14 mouse cellular contexts compared by ENCODE assay signal in the genomic region with DNA sequence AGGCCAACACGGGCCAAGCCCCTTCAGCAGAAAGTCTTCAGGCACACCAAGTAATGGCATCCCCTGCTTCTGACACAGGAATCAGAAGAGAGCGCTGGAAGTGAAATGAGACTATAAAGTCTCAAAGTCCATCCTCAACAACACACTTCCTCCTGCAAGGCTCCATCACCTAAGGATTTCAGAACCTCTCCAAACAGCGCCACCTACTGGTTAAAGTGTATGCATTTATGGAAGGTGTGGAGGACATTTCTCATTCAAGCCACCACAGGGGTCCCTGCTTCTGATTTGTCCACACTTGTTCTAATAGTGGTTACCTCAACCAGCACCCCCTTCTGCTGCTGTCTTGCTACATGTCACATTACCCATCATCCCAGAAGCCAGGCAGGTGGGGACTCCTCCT. TPM values are rescaled to one million over a fixed set of nuclear protein-coding genes. Genes with fewer than 3 reads are reported as not detected.
DNase-seq lines count a peak whose midpoint lies in the region; ATAC-seq and TF ChIP-seq lines count a peak whose summit lies in the region.
"Had no signal": no experiment of that assay in that cellular context is flagged by ENCODE, and none has a peak within 500 bp of the region (broad histone marks: within the 10 kb centered on the region; RNA-seq: fewer than 3 reads in every experiment).

No protein-coding gene starts in this region.

- TF ChIP-seq EP300 in heart, adult 2 months (IDR thresholded peaks at IDR 0.05; ENCODE audit: insufficient read depth, low read depth, low read length) = no peak
- no peak for TF ChIP-seq EP300 in stomach, postnatal 0 days (optimal IDR thresholded peaks at IDR 0.05)

- no peak overlapping the region for H3K9ac ChIP-seq in heart, adult 2 months (ENCODE audit: low read depth, low read length)
- H3K9ac ChIP-seq in midbrain, embryonic 11.5 days (ENCODE audit: low read length) = no peak overlapping the region
- no peak overlapping the region for H3K9ac ChIP-seq in midbrain, embryonic 13.5 days (replicated peaks)
- H3K9ac ChIP-seq in stomach, postnatal 0 days (ENCODE audit: low read length) = no peak overlapping the region
- H3K9ac ChIP-seq in heart, embryonic 11.5 days (ENCODE audit: low read depth, low read length) = no peak overlapping the region
- H3K9ac ChIP-seq: limb, embryonic 12.5 days had no signal

- intact Hi-C loops in heart, adult 2 months (cut with DNase I) = no loop called here
- intact Hi-C loops in heart, postnatal 36 days (cut with DNase I) = no loop called here

- no peak for ATAC-seq in midbrain, embryonic 11.5 days (ENCODE audit: low FRiP score)
- ATAC-seq in midbrain, embryonic 13.5 days = no peak
- no peak for ATAC-seq in stomach, postnatal 0 days (ENCODE audit: low FRiP score, low TSS enrichment)
- ATAC-seq in heart, embryonic 11.5 days (replicated peaks; ENCODE audit: insufficient number of reproducible peaks, low FRiP score, low TSS enrichment) = no peak

- H3K36me3 ChIP-seq in heart, adult 2 months (ENCODE audit: control insufficient read depth, insufficient read depth, low read length) = no peaks in the 10 kb centered on the region
- H3K36me3 ChIP-seq in midbrain, embryonic 11.5 days (ENCODE audit: control insufficient read depth, insufficient read depth, low read length) = no peaks in the 10 kb centered on the region
- no peaks in the 10 kb centered on the region for H3K36me3 ChIP-seq in midbrain, embryonic 13.5 days
- H3K36me3 ChIP-seq in stomach, postnatal 0 days (ENCODE audit: control insufficient read depth, insufficient read depth, low read length) = no peaks in the 10 kb centered on the region
- no peaks in the 10 kb centered on the region for H3K36me3 ChIP-seq in heart, embryonic 11.5 days (ENCODE audit: control insufficient read depth, insufficient read depth, low read length)
- H3K36me3 ChIP-seq: limb, embryonic 12.5 days had no signal

- no peak overlapping the region for H3K4me3 ChIP-seq in heart, adult 2 months
- no peak overlapping the region for H3K4me3 ChIP-seq in midbrain, embryonic 11.5 days (ENCODE audit: low read depth, low read length)
- H3K4me3 ChIP-seq in midbrain, embryonic 13.5 days (replicated peaks) = no peak overlapping the region
- no peak overlapping the region for H3K4me3 ChIP-seq in stomach, postnatal 0 days (ENCODE audit: low read depth, low read length)
- H3K4me3 ChIP-seq in heart, embryonic 11.5 days (ENCODE audit: low read depth, low read length) = no peak overlapping the region
- H3K4me3 ChIP-seq: limb, embryonic 12.5 days had no signal

- WGBS in heart, adult 2 months = 66% methylated on average over 3 of the region's 3 CpGs
- WGBS in midbrain, embryonic 11.5 days = 70% methylated on average over 3 of the region's 3 CpGs
- 64% methylated on average over 3 of the region's 3 CpGs for WGBS in midbrain, embryonic 13.5 days
- WGBS in stomach, postnatal 0 days = 55% methylated on average over 3 of the region's 3 CpGs
- WGBS in heart, embryonic 11.5 days (ENCODE audit: insufficient replicate concordance) = 62% methylated on average over 3 of the region's 3 CpGs

- no peaks in the 10 kb centered on the region for H3K79me2 ChIP-seq in heart, adult 2 months (replicated peaks; ENCODE audit: control insufficient read depth, insufficient read depth, low read length)

- no peak for TF ChIP-seq POLR2A in heart, adult 2 months (IDR thresholded peaks at IDR 0.05; ENCODE audit: insufficient read depth, low read depth, low read length)

- no peak for DNase-seq in heart, adult 2 months
- DNase-seq in heart, postnatal 36 days = no peak
- DNase-seq in midbrain, embryonic 11.5 days (ENCODE audit: low spot score, missing footprints) = peak; percentile 78
- peak; percentile 83 for DNase-seq in R1 (ENCODE audit: low read depth, low spot score)
- DNase-seq in stomach, postnatal 0 days (ENCODE audit: low spot score) = no peak
- no peak for DNase-seq in adrenal gland, postnatal 25 days
- DNase-seq: cerebellum, postnatal 25 days; gastrocnemius, postnatal 14 days; lung, postnatal 14 days; thymus, adult 18-20 months had no signal

- H3K4me2 ChIP-seq in midbrain, embryonic 11.5 days = no peak overlapping the region
- H3K4me2 ChIP-seq in midbrain, embryonic 13.5 days (replicated peaks) = no peak overlapping the region
- H3K4me2 ChIP-seq in stomach, postnatal 0 days (replicated peaks; ENCODE audit: low read depth) = no peak overlapping the region
- no peak overlapping the region for H3K4me2 ChIP-seq in heart, embryonic 11.5 days
- H3K4me2 ChIP-seq: limb, embryonic 12.5 days had no signal

- H3K9me3 ChIP-seq in midbrain, embryonic 11.5 days (ENCODE audit: control insufficient read depth, low read length) = no peaks in the 10 kb centered on the region
- H3K9me3 ChIP-seq in midbrain, embryonic 13.5 days = no peaks in the 10 kb centered on the region
- no peaks in the 10 kb centered on the region for H3K9me3 ChIP-seq in stomach, postnatal 0 days (ENCODE audit: control insufficient read depth, low read length)
- no peaks in the 10 kb centered on the region for H3K9me3 ChIP-seq in heart, embryonic 11.5 days (replicated peaks; ENCODE audit: control insufficient read depth, low read length)
- H3K9me3 ChIP-seq: limb, embryonic 12.5 days had no signal

- peak; percentile 53 for TF ChIP-seq CTCF in heart, adult 2 months (IDR thresholded peaks at IDR 0.05)
- TF ChIP-seq CTCF in stomach, postnatal 0 days (IDR thresholded peaks at IDR 0.05; ENCODE audit: low read depth) = peak; percentile 62

- H3K4me1 ChIP-seq in heart, adult 2 months (ENCODE audit: control insufficient read depth, insufficient read depth, low read length) = no peaks in the 10 kb centered on the region
- H3K4me1 ChIP-seq in midbrain, embryonic 11.5 days (ENCODE audit: control insufficient read depth, insufficient read depth, low read length) = no peaks in the 10 kb centered on the region
- H3K4me1 ChIP-seq in midbrain, embryonic 13.5 days (replicated peaks) = no peaks in the 10 kb centered on the region
- peaks cover 4% of the 10 kb centered on the region; the same call in 1 of the 2 replicates for H3K4me1 ChIP-seq in stomach, postnatal 0 days (replicated peaks; ENCODE audit: control insufficient read depth, insufficient read depth)
- H3K4me1 ChIP-seq in heart, embryonic 11.5 days (ENCODE audit: control insufficient read depth, insufficient read depth, low read length) = no peaks in the 10 kb centered on the region

- no peak overlapping the region for H3K27ac ChIP-seq in heart, adult 2 months
- H3K27ac ChIP-seq in midbrain, embryonic 11.5 days (ENCODE audit: low read depth, low read length) = no peak overlapping the region
- no peak overlapping the region for H3K27ac ChIP-seq in midbrain, embryonic 13.5 days
- H3K27ac ChIP-seq in stomach, postnatal 0 days (replicated peaks) = no peak overlapping the region
- H3K27ac ChIP-seq in heart, embryonic 11.5 days (ENCODE audit: low read depth, low read length) = no peak overlapping the region
- H3K27ac ChIP-seq: limb, embryonic 12.5 days had no signal

- H3K27me3 ChIP-seq in heart, adult 2 months (ENCODE audit: control insufficient read depth, insufficient read depth, low read length) = no peaks in the 10 kb centered on the region; the same call in 1 of the 2 replicates
- H3K27me3 ChIP-seq in midbrain, embryonic 11.5 days (ENCODE audit: control insufficient read depth, insufficient read depth, low read length) = no peaks in the 10 kb centered on the region
- H3K27me3 ChIP-seq in midbrain, embryonic 13.5 days = no peaks in the 10 kb centered on the region
- H3K27me3 ChIP-seq in stomach, postnatal 0 days (ENCODE audit: control insufficient read depth, insufficient read depth, low read length) = no peaks in the 10 kb centered on the region
- H3K27me3 ChIP-seq in heart, embryonic 11.5 days (ENCODE audit: control insufficient read depth, insufficient read depth, low read length) = peaks cover 6% of the 10 kb centered on the region; the same call in 1 of the 2 replicates
- H3K27me3 ChIP-seq: limb, embryonic 12.5 days had no signal

RNA-seq across cellular contexts. Expression of gene Cpz, which starts 10.8 kb away (rescaled TPM):
- total RNA-seq in heart, adult 2 months (2021) = under 1 TPM; 0.39 to 0.50 TPM
- polyA plus RNA-seq in heart, adult 2 months (2012; rRNA removed) = 2.2 and 2.3 TPM in 2 replicates
- total RNA-seq in heart, postnatal 36 days (2021) = 1 to 10 TPM in 1 of 2 experiments, under 1 TPM in 1; 0.60 to 1.0 TPM
- 5.9 and 6.2 TPM in 2 replicates for polyA plus RNA-seq in midbrain, embryonic 11.5 days (2014; fragmentation: Nextera tagmentation; extraction: Ambion mirVana)
- polyA plus RNA-seq in midbrain, embryonic 13.5 days (2015; fragmentation: Nextera tagmentation; extraction: Ambion mirVana) = 1.0 and 1.4 TPM in 2 replicates
- 10.5 and 11.0 TPM in 2 replicates for polyA plus RNA-seq in stomach, postnatal 0 days (2015; fragmentation: Nextera tagmentation; extraction: Ambion mirVana)
- 4.5 and 5.9 TPM in 2 replicates for polyA plus RNA-seq in heart, embryonic 11.5 days (2014; fragmentation: Nextera tagmentation; extraction: Ambion mirVana)
- total RNA-seq in adrenal gland, postnatal 25 days (2021) = 0.76 and 0.81 TPM in 2 replicates
- total RNA-seq: neutrophil, adult 5-6 weeks had no signal

RNA-seq across cellular contexts. Expression of gene Trmt44, which starts 38.6 kb away (rescaled TPM):
- 1 to 10 TPM; 1.9 to 2.0 TPM for total RNA-seq in heart, adult 2 months (2021)
- 1.7 and 2.0 TPM in 2 replicates for polyA plus RNA-seq in heart, adult 2 months (2012; rRNA removed)
- 1 to 10 TPM; 1.8 to 2.5 TPM for total RNA-seq in heart, postnatal 36 days (2021)
- 7.9 and 9.3 TPM in 2 replicates for polyA plus RNA-seq in midbrain, embryonic 11.5 days (2014; fragmentation: Nextera tagmentation; extraction: Ambion mirVana)
- polyA plus RNA-seq in midbrain, embryonic 13.5 days (2015; fragmentation: Nextera tagmentation; extraction: Ambion mirVana) = 7.0 and 7.2 TPM in 2 replicates
- polyA plus RNA-seq in stomach, postnatal 0 days (2015; fragmentation: Nextera tagmentation; extraction: Ambion mirVana) = 2.9 and 3.2 TPM in 2 replicates
- 4.6 and 4.9 TPM in 2 replicates for polyA plus RNA-seq in heart, embryonic 11.5 days (2014; fragmentation: Nextera tagmentation; extraction: Ambion mirVana)
- total RNA-seq in adrenal gland, postnatal 25 days (2021) = 7.3 and 9.0 TPM in 2 replicates

RNA-seq across cellular contexts. Expression of gene Acox3, which starts 46.6 kb away (rescaled TPM):
- 10 to 100 TPM; 21.8 to 28.3 TPM for total RNA-seq in heart, adult 2 months (2021)
- polyA plus RNA-seq in heart, adult 2 months (2012; rRNA removed) = 22.5 and 25.5 TPM in 2 replicates
- 10 to 100 TPM; 28.0 to 28.6 TPM for total RNA-seq in heart, postnatal 36 days (2021)
- 14.6 and 14.9 TPM in 2 replicates for polyA plus RNA-seq in midbrain, embryonic 11.5 days (2014; fragmentation: Nextera tagmentation; extraction: Ambion mirVana)
- 15.5 and 17.0 TPM in 2 replicates for polyA plus RNA-seq in midbrain, embryonic 13.5 days (2015; fragmentation: Nextera tagmentation; extraction: Ambion mirVana)
- polyA plus RNA-seq in stomach, postnatal 0 days (2015; fragmentation: Nextera tagmentation; extraction: Ambion mirVana) = 9.0 and 9.6 TPM in 2 replicates
- 10.5 and 11.4 TPM in 2 replicates for polyA plus RNA-seq in heart, embryonic 11.5 days (2014; fragmentation: Nextera tagmentation; extraction: Ambion mirVana)
- 70.0 and 75.0 TPM in 2 replicates for total RNA-seq in adrenal gland, postnatal 25 days (2021)

Comparison
In these comparisons a context has a peak if more than half of its experiments do, and no peak if none do; other contexts are left out.
1. DNase-seq: peak in midbrain, embryonic 11.5 days (single experiment) and R1 (single experiment); none in heart, adult 2 months (0 of 2), heart, postnatal 36 days (0 of 2), stomach, postnatal 0 days (single experiment) and adrenal gland, postnatal 25 days (single experiment).